16 mouse cellular contexts compared by ENCODE assay signal in the genomic region with DNA sequence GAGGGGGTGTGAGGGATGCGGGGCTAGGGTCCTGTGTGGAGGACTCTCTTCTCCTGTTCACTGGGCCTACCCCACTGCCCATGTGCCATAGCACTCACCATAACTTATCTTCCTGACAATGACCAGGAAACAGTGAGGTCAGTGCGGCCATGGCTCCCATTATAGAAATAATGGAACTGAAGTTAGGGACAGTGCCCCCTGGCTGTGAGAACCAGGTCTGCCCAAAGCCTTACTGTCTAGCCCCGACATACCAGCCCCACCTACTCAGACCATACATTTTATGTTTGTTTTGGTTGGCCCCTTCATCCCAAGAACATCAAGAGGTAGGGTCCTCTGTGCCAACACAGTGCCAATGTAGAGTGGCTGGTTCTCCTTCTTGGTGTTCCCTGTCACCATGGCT. TPM values are rescaled to one million over a fixed set of nuclear protein-coding genes. Genes with fewer than 3 reads are reported as not detected.
DNase-seq lines count a peak whose midpoint lies in the region; ATAC-seq and TF ChIP-seq lines count a peak whose summit lies in the region.
"Had no signal": no experiment of that assay in that cellular context is flagged by ENCODE, and none has a peak within 500 bp of the region (broad histone marks: within the 10 kb centered on the region; RNA-seq: fewer than 3 reads in every experiment).

No protein-coding gene starts in this region.

- H3K9ac ChIP-seq in heart, postnatal 0 days (replicated peaks; ENCODE audit: low read depth, low read length): no peak overlapping the region
- H3K9ac ChIP-seq: kidney, embryonic 15.5 days had no signal

- H3K9me3 ChIP-seq in heart, postnatal 0 days (replicated peaks; ENCODE audit: control insufficient read depth, low read length): no peaks in the 10 kb centered on the region
- H3K9me3 ChIP-seq: embryonic facial prominence, embryonic 10.5 days; kidney, embryonic 15.5 days had no signal

- TF ChIP-seq POLR2A in small intestine, adult 2 months (IDR thresholded peaks at IDR 0.05; ENCODE audit: low read depth, low read length): no peak

- no peaks in the 10 kb centered on the region for H3K36me3 ChIP-seq in heart, postnatal 0 days (replicated peaks; ENCODE audit: control insufficient read depth, insufficient read depth, low read length)
- no peaks in the 10 kb centered on the region for H3K36me3 ChIP-seq in small intestine, adult 2 months (ENCODE audit: control insufficient read depth, insufficient read depth, low read length)
- H3K36me3 ChIP-seq: embryonic facial prominence, embryonic 10.5 days; kidney, embryonic 15.5 days had no signal

- TF ChIP-seq EP300 in heart, postnatal 0 days (IDR thresholded peaks at IDR 0.05; ENCODE audit: low read depth): no peak

- no peak for ATAC-seq in heart, postnatal 0 days (ENCODE audit: insufficient read depth, low read depth)

- WGBS in heart, postnatal 0 days: 77% methylated on average over 3 of the region's 3 CpGs
- 79% methylated on average over 3 of the region's 3 CpGs for WGBS in small intestine, adult 2 months

- no peak overlapping the region for H3K4me2 ChIP-seq in heart, postnatal 0 days (ENCODE audit: low read depth, low read length)
- H3K4me2 ChIP-seq: kidney, embryonic 15.5 days had no signal

- H3K4me3 ChIP-seq in heart, postnatal 0 days (ENCODE audit: low read depth, low read length): no peak overlapping the region
- no peak overlapping the region for H3K4me3 ChIP-seq in small intestine, adult 2 months (ENCODE audit: low read depth, low read length)
- H3K4me3 ChIP-seq: embryonic facial prominence, embryonic 10.5 days; kidney, embryonic 15.5 days had no signal

- intact Hi-C loops in heart, postnatal 10 days (cut with DNase I): loop anchor here (1.0 to 5.0 kb wide), 2 partner anchors 24 to 58 kb away; no protein-coding TSS in a partner anchor

- H3K27me3 ChIP-seq in heart, postnatal 0 days (ENCODE audit: control insufficient read depth, insufficient read depth, low read length): no peaks in the 10 kb centered on the region
- no peaks in the 10 kb centered on the region for H3K27me3 ChIP-seq in small intestine, adult 2 months (ENCODE audit: control insufficient read depth, insufficient read depth, low read length)
- H3K27me3 ChIP-seq: kidney, embryonic 15.5 days had no signal

- TF ChIP-seq CTCF in heart, postnatal 0 days (IDR thresholded peaks at IDR 0.05; ENCODE audit: low read depth): peak; percentile 18
- TF ChIP-seq CTCF in small intestine, adult 2 months (IDR thresholded peaks at IDR 0.05; ENCODE audit: extremely low read depth, insufficient read length, insufficient replicate concordance, low read depth, low read length): peak; percentile 32; the same call in 1 of the 2 replicates

- H3K4me1 ChIP-seq in heart, postnatal 0 days (ENCODE audit: control insufficient read depth, insufficient read depth): peaks cover 6% of the 10 kb centered on the region
- H3K4me1 ChIP-seq in small intestine, adult 2 months (ENCODE audit: control insufficient read depth, insufficient read depth, insufficient read length, low read length): peaks cover 4% of the 10 kb centered on the region; the same call in 1 of the 2 replicates

- no peak overlapping the region for H3K27ac ChIP-seq in heart, postnatal 0 days (ENCODE audit: low read depth)
- H3K27ac ChIP-seq in small intestine, adult 2 months (ENCODE audit: insufficient read depth, low read depth, low read length): no peak overlapping the region
- H3K27ac ChIP-seq: embryonic facial prominence, embryonic 10.5 days; kidney, embryonic 15.5 days had no signal

- DNase-seq in heart, postnatal 0 days (ENCODE audit: low spot score): no peak
- DNase-seq in heart, postnatal 10 days: no peak
- DNase-seq in lung, postnatal 10 days: peak; percentile 25
- no peak for DNase-seq in lung, postnatal 14 days
- DNase-seq in ES-CJ7 (ENCODE audit: low read depth, low spot score): peak; percentile 57
- no peak for DNase-seq in heart, postnatal 4 days
- DNase-seq: heart, postnatal 36 days; right cerebral cortex, adult 18-20 months had no signal

RNA-seq across cellular contexts. Expression of a gene that starts 7.8 kb away (rescaled TPM):
- 130 and 131 TPM in 2 replicates for total RNA-seq in heart, postnatal 0 days (2014; rRNA removed; ENCODE audit: low replicate concordance)
- polyA plus RNA-seq in heart, postnatal 0 days (2015; fragmentation: Nextera tagmentation; extraction: Ambion mirVana): 27.1 and 29.0 TPM in 2 replicates
- total RNA-seq in heart, postnatal 10 days (2021): 100 to 1,000 TPM; 228 to 235 TPM
- 2.7 and 3.5 TPM in 2 replicates for polyA plus RNA-seq in small intestine, adult 2 months (2012; rRNA removed)
- total RNA-seq in heart, postnatal 4 days (2021): 10 to 100 TPM; 81.9 to 82.8 TPM

RNA-seq across cellular contexts. Expression of a gene that starts 23.5 kb away (rescaled TPM):
- total RNA-seq in heart, postnatal 0 days (2014; rRNA removed; ENCODE audit: low replicate concordance): not detected in 2 replicates
- polyA plus RNA-seq in heart, postnatal 0 days (2015; fragmentation: Nextera tagmentation; extraction: Ambion mirVana): not detected in 2 replicates
- not detected for total RNA-seq in heart, postnatal 10 days (2021)
- 0.25 TPM in 1 of 2 replicates, not detected in the other for polyA plus RNA-seq in small intestine, adult 2 months (2012; rRNA removed)
- not detected for total RNA-seq in heart, postnatal 4 days (2021)
- total RNA-seq: gastrocnemius, postnatal 4 days; heart, postnatal 36 days had no signal
- polyA plus RNA-seq: kidney, embryonic 15.5 days; lung, embryonic 16.5 days; stomach, embryonic 16.5 days had no signal

RNA-seq across cellular contexts. Expression of a gene that starts 35.4 kb away (rescaled TPM):
- not detected in 2 replicates for total RNA-seq in heart, postnatal 0 days (2014; rRNA removed; ENCODE audit: low replicate concordance)
- 0.03 TPM in 1 of 2 replicates, not detected in the other for polyA plus RNA-seq in heart, postnatal 0 days (2015; fragmentation: Nextera tagmentation; extraction: Ambion mirVana)
- under 1 TPM; 0.05 to 0.19 TPM for total RNA-seq in heart, postnatal 10 days (2021)
- 0.44 and 0.65 TPM in 2 replicates for polyA plus RNA-seq in small intestine, adult 2 months (2012; rRNA removed)
- total RNA-seq in heart, postnatal 4 days (2021): under 1 TPM; 0.11 to 0.14 TPM

RNA-seq across cellular contexts. Expression of a gene that starts 44.2 kb away (rescaled TPM):
- total RNA-seq in heart, postnatal 0 days (2014; rRNA removed; ENCODE audit: low replicate concordance): 22.1 and 30.8 TPM in 2 replicates
- 11.4 and 12.6 TPM in 2 replicates for polyA plus RNA-seq in heart, postnatal 0 days (2015; fragmentation: Nextera tagmentation; extraction: Ambion mirVana)
- total RNA-seq in heart, postnatal 10 days (2021): 10 to 100 TPM; 13.6 to 17.1 TPM
- polyA plus RNA-seq in small intestine, adult 2 months (2012; rRNA removed): 52.7 and 90.8 TPM in 2 replicates
- total RNA-seq in heart, postnatal 4 days (2021): 10 to 100 TPM; 19.1 to 20.1 TPM

RNA-seq across cellular contexts. Expression of a gene that starts 47.4 kb away (rescaled TPM):
- total RNA-seq in heart, postnatal 0 days (2014; rRNA removed; ENCODE audit: low replicate concordance): not detected in 2 replicates
- polyA plus RNA-seq in heart, postnatal 0 days (2015; fragmentation: Nextera tagmentation; extraction: Ambion mirVana): 0.07 TPM in 2 replicates
- not detected for total RNA-seq in heart, postnatal 10 days (2021)
- not detected in 2 replicates for polyA plus RNA-seq in small intestine, adult 2 months (2012; rRNA removed)
- total RNA-seq in heart, postnatal 4 days (2021): under 1 TPM in 1 of 2 experiments, not detected in 1; 0.11 TPM
- total RNA-seq: heart, postnatal 36 days; left cerebral cortex, adult 8-10 months had no signal
- polyA plus RNA-seq: embryonic facial prominence, embryonic 10.5 days; forebrain, embryonic 11.5 days; lung, embryonic 16.5 days had no signal

Comparison
In these comparisons a context has a peak if more than half of its experiments do, and no peak if none do; other contexts are left out.
1. DNase-seq: peak in lung, postnatal 10 days (single experiment) and ES-CJ7 (single experiment); none in heart, postnatal 0 days (single experiment), heart, postnatal 10 days (0 of 2), lung, postnatal 14 days (single experiment) and heart, postnatal 4 days (single experiment).